Mouse (Mus musculus) heart, adult 2 months (tissue): ENCODE data around the gene Asb2. TPM values are rescaled to one million over a fixed set of nuclear protein-coding genes. Genes with fewer than 3 reads are reported as not detected.

Experiments
- DNase-seq, 2 experiments: peaks; one replicate each; pipeline ENCODE4 v3.0.0; 2021
- H3K27ac ChIP-seq: fragments of 200-600 bp; 2 replicates; pipeline ENCODE4 v1.8.1; 2022
- H3K27me3 ChIP-seq: fragments of 200-500 bp; 2 replicates; pipeline ENCODE4 v1.6.1; 2012; ENCODE audit warnings: mild to moderate bottlenecking, low read length, inconsistent platforms, mixed read lengths; ENCODE audit not compliant: control insufficient read depth, insufficient read depth
- H3K36me3 ChIP-seq: fragments of 200-500 bp; 2 replicates; pipeline ENCODE4 v1.6.1; 2012; ENCODE audit warnings: low read length, inconsistent platforms; ENCODE audit not compliant: control insufficient read depth, insufficient read depth
- H3K4me1 ChIP-seq: fragments of 200-500 bp; 2 replicates; pipeline ENCODE4 v1.6.1; 2011; ENCODE audit warnings: low read length; ENCODE audit not compliant: control insufficient read depth, insufficient read depth
- H3K4me3 ChIP-seq: fragments of 200-600 bp; 2 replicates; pipeline ENCODE4 v1.8.1; 2022
- H3K79me2 ChIP-seq: fragments of 200-500 bp; replicated peaks from 2 replicates; pipeline ENCODE4 v1.6.1; 2012; ENCODE audit warnings: mild to moderate bottlenecking, inconsistent platforms, low read length, moderate library complexity, mixed read lengths; ENCODE audit not compliant: control insufficient read depth, insufficient read depth
- H3K9ac ChIP-seq: fragments of 200-500 bp; 2 replicates; pipeline ENCODE4 v1.6.1; 2012; ENCODE audit warnings: low read depth, mild to moderate bottlenecking, control low read depth, inconsistent platforms, low read length, mixed read lengths
- CTCF ChIP-seq: fragments of 200-600 bp; IDR thresholded peaks from 2 replicates; pipeline ENCODE4 v1.8.1; 2022; ENCODE audit warnings: antibody characterized with exemption, mild to moderate bottlenecking, moderate library complexity
- EP300 ChIP-seq: fragments of 200-500 bp; IDR thresholded peaks from 2 replicates; pipeline ENCODE4 v1.6.1; 2011; ENCODE audit warnings: low read depth, low read length, control low read depth; ENCODE audit not compliant: insufficient read depth
- POLR2A ChIP-seq: fragments of 200-500 bp; IDR thresholded peaks from 2 replicates; pipeline ENCODE4 v1.6.1; 2011; ENCODE audit warnings: mild to moderate bottlenecking, low read depth, low read length, control low read depth; ENCODE audit not compliant: insufficient read depth
- WGBS: fragments of 180-500 bp; shearing (Covaris S2); methylation state at CpG from one replicate; pipeline ENCODE4 v1.1.7; 2018; 5-methylcytosine and 5-hydroxymethylcytosine counted together
- intact Hi-C: fragments of 180-260 bp; cut with DNase I; formaldehyde crosslinking; loops from one replicate; pipeline ENCODE4 v1.15.1; 2025
- polyA plus RNA-seq: library from polyadenylated mRNA; depleted of rRNA; stranded (reverse); fragments of >200 nt; gene quantifications from 2 replicates; pipeline ENCODE4 v1.2.3, GENCODE M21; 2012
- total RNA-seq, 2 experiments: library from RNA; stranded (reverse); gene quantifications; 2 replicates each; pipeline ENCODE4 v1.2.3; 2021

Asb2 gene
- total and polyA plus RNA-seq, 3 experiments = 419 to 541 (median 533) TPM

- 12% methylated on average over 18 of the region's 18 CpGs for WGBS
- peak; percentile 97 for TF ChIP-seq CTCF
- TF ChIP-seq EP300 = peak; percentile 47; the same call in 1 of the 2 replicates
- TF ChIP-seq POLR2A = no peak
- no peaks in the 10 kb centered on the region for H3K36me3 ChIP-seq
- peak; percentile 74 to 80 for DNase-seq
- peaks cover 3% of the 10 kb centered on the region; the same call in 1 of the 2 replicates for H3K4me1 ChIP-seq
- intact Hi-C loops = loop anchor here (1.0 to 5.0 kb wide), 3 partner anchors 15 to 225 kb away; no protein-coding TSS in a partner anchor
- H3K27me3 ChIP-seq = no peaks in the 10 kb centered on the region
- H3K9ac ChIP-seq = no peak overlapping the region
- H3K79me2 ChIP-seq = no peaks in the 10 kb centered on the region
- H3K4me3 ChIP-seq = no peak overlapping the region
- peak overlapping the region; percentile 67 for H3K27ac ChIP-seq
Measured at GRCm38 (mm10) chr12:103367620-103368325, 12.0 kb upstream of the Asb2 start.

- WGBS = 29% methylated on average over 2 of the region's 2 CpGs
- Histone ChIP-seq H3K9ac (no peak overlapping the region), H3K4me3 (no peak overlapping the region), H3K79me2 (no peaks in the 10 kb centered on the region), H3K27ac (peak overlapping the region; percentile 67), H3K27me3 (no peaks in the 10 kb centered on the region), H3K4me1 (peaks cover 5% of the 10 kb centered on the region), H3K36me3 (no peaks in the 10 kb centered on the region)
- no peak for TF ChIP-seq CTCF
- peak; percentile 19; the same call in 1 of the 2 replicates for TF ChIP-seq EP300
- TF ChIP-seq POLR2A = no peak
- no peak for DNase-seq
- intact Hi-C loops = loop anchor here (2.0 to 5.0 kb wide), 2 partner anchors 14 to 225 kb away; no protein-coding TSS in a partner anchor
Measured at GRCm38 (mm10) chr12:103367171-103367570, 11.4 kb upstream of the Asb2 start.

DNA sequence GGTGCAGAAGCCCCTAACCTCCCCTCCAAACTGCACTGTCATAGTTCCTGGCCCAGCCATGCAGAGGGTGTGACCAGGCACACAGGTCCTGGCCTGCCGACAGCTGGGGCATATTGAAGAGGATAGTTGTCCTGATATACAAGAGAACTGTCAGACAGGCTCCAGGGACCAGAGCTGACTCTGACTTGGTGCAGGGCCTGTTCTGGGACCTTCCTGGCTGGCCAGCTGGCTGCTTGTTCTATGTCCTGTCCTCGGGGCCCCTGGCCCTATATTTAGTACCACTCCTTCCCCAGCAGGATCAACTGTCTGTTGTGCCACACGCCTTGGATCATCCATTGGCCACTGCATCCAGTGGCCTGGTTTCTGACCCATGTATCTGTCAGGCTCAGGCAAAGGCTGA lies 6.5 kb upstream of the Asb2 start:
- Histone ChIP-seq H3K27me3 (no peaks in the 10 kb centered on the region), H3K27ac (peak overlapping the region; percentile 85), H3K79me2 (no peaks in the 10 kb centered on the region), H3K4me3 (no peak overlapping the region), H3K9ac (no peak overlapping the region), H3K36me3 (no peaks in the 10 kb centered on the region), H3K4me1 (peaks cover 26% of the 10 kb centered on the region)
- intact Hi-C loops = no loop called here
- WGBS = 52% methylated on average over 3 of the region's 3 CpGs
- TF ChIP-seq POLR2A = 0 out of 2 replicates have a peak, but pooled peaks have one; percentile 25
- peak; percentile 19 for TF ChIP-seq CTCF
- 0 out of 2 replicates have a peak, but pooled peaks have one; percentile 46 for TF ChIP-seq EP300
- peak; percentile 66 to 85 for DNase-seq

- no peak overlapping the region for H3K9ac ChIP-seq
- no peaks in the 10 kb centered on the region for H3K36me3 ChIP-seq
- intact Hi-C loops = no loop called here
- 75% methylated on average over 17 of the region's 17 CpGs for WGBS
- TF ChIP-seq EP300 (no peak), POLR2A (no peak), CTCF (no peak)
- DNase-seq = peak; percentile 31 to 69
- H3K27me3 ChIP-seq = no peaks in the 10 kb centered on the region
- no peaks in the 10 kb centered on the region for H3K79me2 ChIP-seq
- H3K27ac ChIP-seq = peak overlapping the region; percentile 85
- no peak overlapping the region for H3K4me3 ChIP-seq
- peaks cover 27% of the 10 kb centered on the region for H3K4me1 ChIP-seq
Measured at GRCm38 (mm10) chr12:103361539-103362307, 5.9 kb upstream of the Asb2 start.

GRCm38 (mm10) chr12:103360812-103361211 lies 5.0 kb upstream of the Asb2 start:
- H3K79me2 ChIP-seq = no peaks in the 10 kb centered on the region
- no peak overlapping the region for H3K9ac ChIP-seq
- H3K27ac ChIP-seq = peak overlapping the region; percentile 85
- intact Hi-C loops = no loop called here
- H3K4me3 ChIP-seq = no peak overlapping the region
- TF ChIP-seq POLR2A (no peak), CTCF (no peak), EP300 (no peak)
- 61% methylated on average over 8 of the region's 8 CpGs for WGBS
- DNase-seq = no peak
- H3K4me1 ChIP-seq = peaks cover 28% of the 10 kb centered on the region
- H3K27me3 ChIP-seq = no peaks in the 10 kb centered on the region
- H3K36me3 ChIP-seq = no peaks in the 10 kb centered on the region
